Mouse (Mus musculus): ENCODE measurements around the gene Batf3. TPM values are rescaled to one million over a fixed set of nuclear protein-coding genes. Genes with fewer than 3 reads are reported as not detected.

The Batf3 gene
- polyA plus RNA-seq (2015; fragmentation: Illumina TruSeq; extraction: RNeasy Lipid Tissue Mini Kit (QIAGEN cat#74804); ENCODE audit: low read depth, low replicate concordance), result 2.5 TPM

GRCm38 (mm10) chr1:191097802-191098747, at the start of gene Batf3:
Batf3 (plus strand) TSS chr1:191097847.

GRCm38 (mm10) chr1:191062781-191063485, 34.7 kb upstream of the Batf3 start, which contains the start of the genes Tatdn3 and Nsl1:
Tatdn3 (minus strand) TSS chr1:191062932.
Nsl1 (plus strand) TSS chr1:191063012.

Other genes with a start within 250 kb of the Batf3 start
- 31.4 TPM for gene Rps6kc1, start 186.1 kb upstream of the Batf3 start, polyA plus RNA-seq (2015; fragmentation: Illumina TruSeq; extraction: RNeasy Lipid Tissue Mini Kit (QIAGEN cat#74804); ENCODE audit: low read depth, low replicate concordance)
- gene Angel2, start 172.7 kb upstream of the Batf3 start, polyA plus RNA-seq (2015; fragmentation: Illumina TruSeq; extraction: RNeasy Lipid Tissue Mini Kit (QIAGEN cat#74804); ENCODE audit: low read depth, low replicate concordance), result 45.7 TPM
- 2.4 TPM for gene Vash2, start 118.6 kb upstream of the Batf3 start, polyA plus RNA-seq (2015; fragmentation: Illumina TruSeq; extraction: RNeasy Lipid Tissue Mini Kit (QIAGEN cat#74804); ENCODE audit: low read depth, low replicate concordance)
- gene Flvcr1, start 71.7 kb upstream of the Batf3 start, polyA plus RNA-seq (2015; fragmentation: Illumina TruSeq; extraction: RNeasy Lipid Tissue Mini Kit (QIAGEN cat#74804); ENCODE audit: low read depth, low replicate concordance), result 12.0 TPM
- gene Spata45, start 61.2 kb upstream of the Batf3 start, polyA plus RNA-seq (2015; fragmentation: Illumina TruSeq; extraction: RNeasy Lipid Tissue Mini Kit (QIAGEN cat#74804); ENCODE audit: low read depth, low replicate concordance), result not detected
- 40.3 TPM for gene Tatdn3, start 34.9 kb upstream of the Batf3 start, polyA plus RNA-seq (2015; fragmentation: Illumina TruSeq; extraction: RNeasy Lipid Tissue Mini Kit (QIAGEN cat#74804); ENCODE audit: low read depth, low replicate concordance)
- 1.3 TPM for gene Nsl1, start 34.8 kb upstream of the Batf3 start, polyA plus RNA-seq (2015; fragmentation: Illumina TruSeq; extraction: RNeasy Lipid Tissue Mini Kit (QIAGEN cat#74804); ENCODE audit: low read depth, low replicate concordance)
- not detected for gene Fam71a, start 67.0 kb downstream of the Batf3 start, polyA plus RNA-seq (2015; fragmentation: Illumina TruSeq; extraction: RNeasy Lipid Tissue Mini Kit (QIAGEN cat#74804); ENCODE audit: low read depth, low replicate concordance)
- 2.0 TPM for gene Atf3, start 120.2 kb downstream of the Batf3 start, polyA plus RNA-seq (2015; fragmentation: Illumina TruSeq; extraction: RNeasy Lipid Tissue Mini Kit (QIAGEN cat#74804); ENCODE audit: low read depth, low replicate concordance)
- gene Nenf, start 220.3 kb downstream of the Batf3 start, polyA plus RNA-seq (2015; fragmentation: Illumina TruSeq; extraction: RNeasy Lipid Tissue Mini Kit (QIAGEN cat#74804); ENCODE audit: low read depth, low replicate concordance), result 154 TPM
- 10.0 TPM for gene Tmem206, start 228.1 kb downstream of the Batf3 start, polyA plus RNA-seq (2015; fragmentation: Illumina TruSeq; extraction: RNeasy Lipid Tissue Mini Kit (QIAGEN cat#74804); ENCODE audit: low read depth, low replicate concordance)

Data from brain, adult 10 weeks (tissue).